Mouse (Mus musculus) liver (tissue): ENCODE results near the gene Teddm2.

Source experiments
- DNase-seq: peaks from one replicate; pipeline ENCODE4 v3.0.0-alpha.2; 2020; ENCODE audit warnings: mixed read lengths

Teddm2 gene

DNA sequence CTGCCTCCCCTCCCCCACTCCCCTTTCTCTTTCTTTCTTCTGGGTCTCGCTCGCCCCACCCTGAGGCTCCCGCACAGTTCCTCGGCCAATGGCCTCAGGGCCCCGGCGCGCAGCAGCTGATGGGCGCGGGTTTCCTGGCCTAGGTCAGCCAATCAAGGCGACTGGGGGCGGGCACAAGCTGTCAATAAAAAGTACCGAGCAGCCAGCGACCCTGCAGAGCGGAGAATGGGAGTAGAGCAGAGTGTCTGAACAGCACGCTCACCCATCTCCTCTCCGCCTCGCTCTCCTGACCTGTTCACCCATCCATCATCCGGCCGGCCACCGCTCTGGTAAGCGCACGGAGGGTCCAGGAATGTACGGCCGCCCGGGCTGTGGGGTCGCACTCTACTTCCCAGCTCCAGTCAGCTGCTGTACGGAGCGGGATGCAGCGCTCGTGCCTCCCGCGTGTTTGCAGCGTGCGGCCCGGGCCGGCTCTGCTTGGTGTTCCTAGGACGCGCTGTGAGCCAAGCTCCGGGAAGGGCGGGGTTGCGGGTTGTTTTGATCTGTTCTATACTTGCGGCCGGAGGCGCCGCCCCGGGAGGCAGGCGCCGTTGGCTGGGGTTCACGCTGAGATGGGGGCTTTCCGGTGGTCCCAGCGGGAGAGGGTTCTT is at the start of gene Teddm2, which contains the start of gene Glul:
Gene Teddm2 (minus strand): TSS at position 498 of the 650 bp plus-strand sequence.
Gene Glul (plus strand): TSS at position 214 of the 650 bp plus-strand sequence.
- peak; percentile 97 for DNase-seq

DNA sequence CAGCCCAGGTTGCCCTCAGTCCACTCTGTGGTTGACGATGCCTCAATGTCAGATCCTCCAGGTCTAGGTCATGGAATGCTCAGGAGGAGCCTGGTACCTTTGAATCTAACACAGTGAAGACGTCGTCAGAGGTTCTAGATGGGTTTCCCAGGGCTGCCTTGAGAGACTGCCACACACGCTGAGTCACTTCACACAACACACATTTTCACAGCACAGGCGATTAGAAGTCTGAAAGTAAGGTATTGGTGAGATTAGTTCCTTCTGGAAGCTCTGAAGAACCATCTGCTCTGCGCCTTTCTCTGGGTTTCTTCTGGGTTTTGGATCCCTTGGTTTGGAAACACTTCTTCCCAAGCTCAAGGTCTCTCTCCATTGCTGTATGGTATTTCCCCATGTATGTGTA is 47.8 kb upstream of the Teddm2 start:
- DNase-seq: no peak

DNA sequence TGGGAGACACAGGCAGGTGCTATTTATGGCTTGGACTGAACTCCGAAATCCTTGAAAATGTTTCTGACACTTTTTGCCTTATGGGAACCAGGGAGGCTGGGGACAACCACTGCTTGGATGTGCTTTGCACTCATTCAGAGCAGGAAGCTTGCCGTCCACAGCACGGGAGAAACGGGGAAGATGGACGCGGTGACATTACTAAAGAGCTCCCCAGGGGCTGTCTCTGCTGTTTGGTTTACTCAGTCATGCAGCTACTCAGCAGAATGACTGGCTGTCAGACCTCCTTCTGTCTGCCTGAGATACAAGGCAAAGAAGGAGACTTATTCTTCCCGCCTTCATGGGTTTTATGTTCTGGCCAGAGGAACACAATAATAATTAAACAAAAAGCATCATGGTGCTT is 46.9 kb upstream of the Teddm2 start:
- no peak for DNase-seq

DNA sequence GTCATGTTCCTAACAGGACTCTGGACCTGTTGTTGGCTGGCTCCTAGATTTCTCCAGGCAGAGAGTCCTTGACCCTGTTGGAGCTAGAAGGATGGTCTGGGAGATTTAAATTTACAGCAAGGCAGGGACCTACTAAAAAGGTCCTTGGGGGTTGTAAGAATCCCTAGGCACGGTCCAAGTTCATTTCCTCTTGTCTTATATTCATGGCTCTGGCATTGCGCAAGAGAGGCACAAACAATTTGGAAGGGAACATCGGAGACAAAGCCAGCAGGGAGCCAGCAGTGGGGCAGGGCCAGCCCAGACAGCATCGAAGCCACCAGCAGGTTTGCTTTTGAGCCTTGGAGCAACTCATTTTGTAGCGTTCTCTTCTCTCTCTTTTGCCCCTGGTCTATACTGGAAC is 45.2 kb upstream of the Teddm2 start:
- DNase-seq: no peak

DNA sequence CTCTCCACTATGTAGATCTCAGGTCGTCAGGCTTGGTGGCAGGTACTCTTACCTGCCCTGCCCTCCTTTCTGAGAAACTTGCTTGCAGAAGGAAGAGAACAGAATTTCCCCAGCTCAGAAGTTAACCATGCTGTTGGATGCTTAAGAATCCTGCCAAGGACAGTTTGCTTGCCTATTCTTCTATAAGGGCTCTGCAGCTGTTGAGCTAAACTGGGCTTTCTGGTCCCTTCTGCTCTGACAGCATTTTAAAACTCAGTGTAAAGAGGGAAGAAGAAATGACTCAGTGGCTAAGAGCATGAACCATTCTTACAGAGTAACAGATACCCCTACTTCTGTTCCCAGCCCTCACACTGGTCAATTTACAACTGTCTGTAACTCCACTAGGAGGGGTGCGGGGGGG is 41.0 kb upstream of the Teddm2 start:
- no peak for DNase-seq

DNA sequence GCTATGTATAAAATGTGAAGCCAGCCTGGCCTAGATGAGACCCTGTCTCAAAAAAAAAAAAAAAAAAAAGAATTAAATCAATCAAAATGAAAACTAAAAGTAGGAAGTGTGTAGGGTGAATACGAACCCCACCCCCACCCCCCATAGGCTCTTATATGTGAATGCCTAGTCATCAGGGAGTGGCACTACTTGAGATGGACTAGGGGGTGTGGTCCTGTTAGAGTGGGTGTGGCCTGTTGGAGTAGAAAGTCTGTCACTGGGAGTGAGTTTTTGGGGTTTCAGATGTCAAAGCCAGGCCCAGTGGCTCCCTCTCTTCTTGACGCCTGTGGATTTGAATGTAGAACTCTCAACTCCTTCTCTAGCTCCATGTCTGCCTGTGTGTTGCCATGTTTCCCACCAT is 37.0 kb upstream of the Teddm2 start:
- DNase-seq: peak; percentile 49

DNA sequence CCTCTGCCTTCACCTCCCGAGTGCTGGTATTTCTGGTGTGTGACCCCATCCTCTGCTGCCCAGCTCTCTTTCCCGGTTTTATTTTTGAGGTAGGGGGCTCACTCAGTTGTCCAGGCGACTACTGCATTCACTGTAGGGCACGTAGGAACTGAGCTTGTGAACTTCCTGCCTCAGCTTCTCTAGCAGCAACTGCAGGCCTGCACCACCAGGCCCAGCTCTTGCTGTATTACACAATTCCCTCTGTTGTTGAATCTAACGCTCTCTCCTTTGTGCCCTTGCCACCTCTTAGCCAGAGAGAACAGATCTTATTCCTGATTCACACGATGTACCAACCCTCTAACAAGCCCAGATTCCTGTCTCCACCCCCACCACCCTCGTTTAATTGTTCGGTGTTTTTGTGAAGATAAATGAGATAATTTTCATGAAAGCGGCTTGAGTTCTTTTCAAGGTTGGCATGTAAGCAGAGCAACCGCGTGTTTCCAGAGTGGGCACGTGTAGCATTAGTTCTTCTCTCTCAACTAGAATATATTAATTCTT is 35.9 kb upstream of the Teddm2 start:
- no peak for DNase-seq

DNA sequence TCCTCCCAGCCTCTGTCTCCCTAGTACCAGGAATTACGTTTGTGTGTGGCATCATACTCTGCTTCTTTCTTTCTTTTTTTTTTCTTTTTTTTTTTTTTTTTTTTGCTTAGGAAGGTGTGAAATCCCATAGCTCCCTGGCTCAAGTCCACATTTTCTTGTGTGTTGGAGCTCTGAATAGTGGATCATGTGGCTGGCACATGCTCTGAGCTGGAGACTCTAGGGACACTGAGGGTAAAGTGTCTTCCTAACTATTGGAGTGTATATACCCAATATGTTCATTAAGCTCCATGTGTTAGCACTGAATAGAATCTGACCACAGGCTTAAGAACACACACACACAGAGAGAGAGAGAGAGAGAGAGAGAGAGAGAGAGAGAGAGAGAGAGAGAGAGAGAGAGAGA is 33.7 kb upstream of the Teddm2 start:
- DNase-seq: no peak

DNA sequence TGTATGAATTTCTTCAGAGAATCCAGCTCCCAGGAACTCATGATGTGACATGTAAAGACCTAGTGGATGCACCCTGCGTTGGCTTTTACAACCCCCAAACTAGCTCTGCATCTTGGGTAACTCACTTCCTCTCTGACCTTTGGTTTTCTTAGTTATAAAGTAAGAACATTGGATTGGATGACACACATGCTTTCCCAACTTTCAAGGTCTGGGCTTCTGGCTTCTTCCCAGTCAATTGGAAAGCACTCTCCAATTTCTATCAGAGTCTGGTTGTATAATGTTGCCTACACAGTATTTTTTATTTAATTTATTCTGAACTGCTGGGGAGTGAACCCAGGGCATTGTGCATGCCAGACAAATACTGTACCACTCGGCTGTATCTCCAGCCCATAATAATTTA is 30.4 kb upstream of the Teddm2 start:
- DNase-seq: no peak

DNA sequence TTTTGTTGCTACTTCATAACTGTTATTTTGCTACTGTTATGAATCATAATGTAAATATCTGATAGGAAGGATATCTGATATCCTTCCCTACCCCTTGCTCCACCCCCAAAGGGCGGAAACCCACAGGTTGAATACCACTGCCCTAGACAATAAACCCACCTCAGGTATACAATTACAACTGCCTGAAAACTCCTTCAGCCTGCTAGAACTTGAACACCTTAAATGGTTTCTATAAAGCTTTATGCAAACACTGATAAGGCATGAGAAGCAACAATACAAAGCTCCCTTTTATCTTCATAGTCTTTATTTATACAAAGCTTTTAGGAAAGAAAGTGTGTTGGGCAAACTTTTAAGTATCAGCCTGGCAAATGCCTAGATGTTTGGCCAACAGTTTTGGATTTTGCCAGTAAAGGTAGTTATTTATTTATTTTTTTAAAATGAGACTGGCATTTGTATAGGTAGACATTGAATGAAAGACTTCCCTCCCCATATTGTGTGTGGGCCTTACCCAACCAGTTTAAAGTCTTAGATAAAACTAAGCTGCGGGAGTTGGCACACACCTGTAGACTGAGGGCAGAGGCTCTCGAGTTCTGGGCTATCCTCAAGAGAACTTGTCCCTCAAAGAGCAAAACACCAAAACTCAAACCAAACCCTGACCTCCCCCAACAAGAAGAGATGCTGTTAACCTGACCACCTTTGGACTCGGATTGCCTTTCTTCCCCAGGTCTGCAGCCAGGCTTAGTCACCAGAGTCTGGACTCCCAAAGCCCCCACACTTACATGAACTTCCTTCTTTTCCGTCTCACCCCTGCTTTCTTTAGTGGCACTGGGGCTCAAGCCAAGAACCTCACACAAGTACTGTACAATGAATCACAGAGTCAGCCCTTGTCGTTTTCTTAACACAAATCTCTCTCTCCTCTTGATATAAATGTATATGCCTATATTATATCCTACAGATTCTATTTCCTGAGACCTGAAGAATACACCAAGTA is 24.7 kb upstream of the Teddm2 start:
- no peak for DNase-seq

DNA sequence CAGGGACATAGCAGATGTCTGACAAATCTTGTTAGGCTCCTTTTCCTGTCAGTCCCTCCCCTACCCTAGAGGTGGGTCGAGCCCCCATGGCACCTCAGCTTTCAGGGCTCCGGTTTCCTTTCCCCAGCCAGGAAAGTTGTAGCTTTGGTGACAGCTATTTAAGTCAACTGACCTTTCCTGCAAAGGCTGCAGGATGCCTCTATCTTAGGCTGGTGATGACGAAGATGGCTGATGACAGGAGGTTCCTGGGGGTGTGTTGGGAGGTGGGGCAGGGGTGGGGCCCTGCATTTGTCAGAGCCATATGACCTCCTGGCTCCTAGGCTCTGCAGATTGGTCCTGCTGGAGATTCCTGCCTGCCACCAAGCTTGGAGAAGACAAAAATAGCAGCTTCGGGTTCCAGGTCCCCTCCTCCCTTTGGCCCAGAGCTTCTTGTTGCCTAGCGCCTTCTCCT is 22.6 kb upstream of the Teddm2 start:
- DNase-seq: no peak

DNA sequence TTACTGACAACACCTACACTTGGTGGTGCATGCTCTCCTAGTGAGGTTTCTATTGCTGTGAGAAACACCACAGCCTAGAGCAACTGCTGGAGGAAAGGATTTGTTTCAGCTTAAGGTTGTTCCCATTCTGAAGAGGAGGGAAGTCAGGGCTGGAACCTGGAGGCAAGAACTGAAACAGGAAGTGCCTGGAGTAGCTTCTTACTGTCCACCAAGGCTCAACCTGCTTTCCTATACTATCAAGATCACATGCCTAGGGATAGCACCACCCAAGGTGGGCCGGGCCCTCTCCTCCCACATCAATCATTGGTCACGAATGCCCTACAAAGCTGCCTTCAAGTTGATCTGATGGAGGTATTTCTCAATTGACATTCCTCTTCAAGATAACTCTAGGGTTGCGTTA is 21.6 kb upstream of the Teddm2 start:
- DNase-seq: no peak

DNA sequence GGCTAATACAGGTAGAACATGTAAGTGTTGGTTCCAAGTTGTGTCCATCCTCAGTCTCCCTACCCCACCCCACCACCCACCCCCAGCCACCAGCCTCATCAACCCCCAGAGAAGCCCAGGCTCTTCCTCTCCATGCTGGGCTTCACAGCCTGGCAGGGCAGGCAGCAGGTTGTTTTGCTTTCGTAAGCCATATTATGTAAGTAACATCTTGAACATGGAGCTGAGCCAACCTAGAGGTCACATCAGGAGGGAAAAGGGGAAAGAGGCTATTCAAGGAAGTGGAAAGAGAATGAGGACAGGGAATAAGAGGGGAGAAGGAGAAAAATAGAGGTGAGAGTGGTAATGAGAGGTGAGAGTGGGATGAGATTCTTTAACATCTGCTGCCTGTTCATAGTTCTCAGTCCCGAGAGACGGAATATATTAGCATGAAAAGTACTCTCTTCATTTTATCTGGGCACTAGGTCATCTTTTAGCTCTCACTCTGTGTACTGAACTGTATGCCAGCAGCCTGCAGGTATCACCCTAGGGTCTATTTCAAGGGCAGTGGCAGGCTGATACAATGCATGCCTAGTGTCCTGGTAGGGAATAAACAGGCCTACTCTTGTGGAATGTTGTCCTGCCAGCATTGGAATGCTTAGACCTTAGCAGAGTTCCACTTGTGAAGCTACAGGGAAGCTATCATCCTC is 18.6 kb upstream of the Teddm2 start:
- DNase-seq: no peak

DNA sequence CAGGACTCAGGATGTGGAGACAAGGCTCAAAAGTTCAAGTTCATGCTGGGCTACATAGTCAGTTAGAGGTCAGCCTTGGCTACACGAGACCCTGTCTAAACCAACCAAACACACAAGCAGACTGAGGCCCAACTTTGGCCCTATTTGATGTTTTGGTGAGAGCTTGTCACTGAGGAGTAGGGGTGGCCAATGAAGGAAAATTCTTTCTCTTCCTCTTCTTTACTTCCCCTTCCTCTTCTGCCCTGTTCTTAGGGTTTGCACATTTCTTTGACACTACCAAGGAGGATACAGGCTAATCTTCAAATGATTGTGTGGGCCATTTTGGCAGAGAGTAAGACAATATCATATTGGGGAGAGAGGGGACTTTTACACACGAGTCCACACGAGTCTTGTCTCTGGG is 13.8 kb upstream of the Teddm2 start:
- DNase-seq: no peak

DNA sequence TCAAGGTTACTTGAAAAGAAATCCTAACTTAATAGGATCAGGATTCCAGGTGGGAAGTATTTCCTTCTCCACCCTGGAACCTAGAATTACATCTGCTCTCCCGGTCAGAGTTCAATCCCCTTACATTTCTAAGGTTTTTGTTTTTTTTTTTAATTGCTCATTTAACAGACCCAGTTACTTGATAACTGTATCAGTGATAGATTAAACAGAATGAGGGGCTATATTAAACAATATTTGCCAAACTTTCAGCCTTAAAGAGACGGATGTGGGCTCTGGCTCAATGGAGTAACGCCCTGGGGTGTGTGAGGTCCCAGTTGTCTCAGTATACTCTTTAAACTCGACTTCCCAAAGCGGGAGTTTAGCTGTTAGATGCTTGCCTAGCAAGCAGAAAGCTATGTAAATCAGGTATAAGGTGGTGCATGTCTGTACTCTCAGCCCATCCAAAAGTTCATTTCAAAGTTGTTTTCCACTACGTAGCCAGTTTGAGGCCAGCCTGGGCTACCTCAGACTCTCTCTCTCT is 11.3 kb upstream of the Teddm2 start:
- no peak for DNase-seq

DNA sequence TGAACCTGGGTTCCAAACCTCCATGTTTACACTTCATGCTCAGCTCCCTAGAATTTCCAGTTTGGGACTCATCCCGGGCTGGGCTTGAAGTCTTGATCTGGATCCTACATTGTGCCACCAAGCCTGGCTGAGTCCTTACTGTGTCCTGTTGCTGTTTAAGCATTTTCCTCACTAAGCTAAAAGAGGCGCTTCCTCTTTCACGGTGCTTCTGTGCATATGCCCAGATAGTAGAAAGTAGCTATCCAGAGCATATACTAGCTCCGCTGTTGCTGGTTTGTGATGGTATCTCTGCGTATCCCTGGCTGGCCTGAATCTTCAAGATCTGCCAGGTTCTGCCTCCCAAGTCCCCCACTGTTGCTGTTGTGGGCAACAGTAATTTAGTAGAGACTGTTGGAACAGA is 10.4 kb upstream of the Teddm2 start:
- DNase-seq: no peak

DNA sequence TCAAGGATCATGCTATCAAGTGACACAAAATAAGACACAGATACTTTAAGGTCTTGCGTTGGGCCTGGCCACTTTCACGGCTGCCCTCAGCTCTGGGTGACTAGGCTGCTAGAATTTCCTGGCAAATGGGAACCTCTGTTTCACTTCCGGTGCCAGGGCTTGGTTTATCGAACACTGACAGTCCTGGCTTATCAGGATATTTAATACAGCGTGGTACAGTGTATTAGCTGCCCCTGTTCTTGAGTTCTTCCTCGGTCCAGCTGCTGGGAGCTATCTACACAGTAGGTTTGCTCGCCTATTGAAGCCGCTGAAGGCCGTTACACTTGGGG is 9.9 kb upstream of the Teddm2 start:
- no peak for DNase-seq

DNA sequence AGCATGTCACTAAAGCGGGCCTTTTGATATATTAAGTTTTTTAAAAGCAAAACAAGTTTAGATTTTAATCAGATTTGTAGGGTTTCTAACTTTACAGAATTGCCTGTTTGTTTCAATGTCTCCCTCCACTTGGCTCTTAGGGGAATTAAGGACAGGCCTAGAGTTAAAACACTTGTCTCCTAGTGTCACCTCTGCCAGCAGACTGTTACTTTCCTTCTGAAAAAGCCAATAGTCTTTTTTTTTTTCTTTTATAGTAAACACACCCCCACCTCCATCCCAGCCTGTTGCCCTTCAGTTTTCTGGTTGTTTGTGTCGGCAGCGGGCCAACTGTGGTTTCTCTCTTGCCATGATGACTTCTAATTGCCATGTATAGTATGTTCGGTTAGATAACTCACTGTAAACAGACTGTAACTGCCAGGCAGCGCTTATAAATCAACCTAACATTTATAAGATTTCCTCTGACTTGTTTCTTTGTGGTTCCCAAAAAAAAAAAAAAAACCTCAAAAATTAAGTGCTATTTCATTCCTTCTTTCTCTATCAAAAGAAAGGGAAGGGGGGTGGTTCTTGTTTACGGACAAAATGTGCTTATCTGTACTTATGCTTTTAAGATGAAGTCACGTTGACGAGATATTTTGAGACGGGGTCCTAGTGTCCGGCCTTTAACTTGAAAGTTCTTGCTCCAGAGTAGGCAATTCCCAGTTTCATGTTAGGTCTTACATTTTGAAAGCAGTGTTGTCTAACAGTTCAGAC is 9.4 kb upstream of the Teddm2 start:
- DNase-seq: no peak

DNA sequence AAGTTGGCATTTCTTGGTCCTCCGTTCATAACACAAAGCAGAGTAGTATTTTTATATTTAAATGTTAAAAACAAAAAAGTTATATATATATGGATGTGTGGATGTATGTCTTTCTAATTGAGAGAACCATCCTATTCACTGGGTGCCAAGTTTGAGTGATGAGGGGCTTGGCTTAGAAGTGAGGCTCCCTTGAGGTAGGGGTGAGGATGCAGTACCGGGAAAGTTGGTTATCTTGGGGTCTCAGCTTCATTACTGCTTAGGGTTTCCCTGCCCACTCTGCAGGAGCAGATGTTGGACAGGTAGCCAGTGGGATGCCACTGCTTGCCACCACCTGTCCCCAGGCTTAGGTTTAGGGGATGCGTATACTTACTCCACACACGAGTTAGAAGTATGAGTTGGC is 8.7 kb upstream of the Teddm2 start:
- DNase-seq: no peak

DNA sequence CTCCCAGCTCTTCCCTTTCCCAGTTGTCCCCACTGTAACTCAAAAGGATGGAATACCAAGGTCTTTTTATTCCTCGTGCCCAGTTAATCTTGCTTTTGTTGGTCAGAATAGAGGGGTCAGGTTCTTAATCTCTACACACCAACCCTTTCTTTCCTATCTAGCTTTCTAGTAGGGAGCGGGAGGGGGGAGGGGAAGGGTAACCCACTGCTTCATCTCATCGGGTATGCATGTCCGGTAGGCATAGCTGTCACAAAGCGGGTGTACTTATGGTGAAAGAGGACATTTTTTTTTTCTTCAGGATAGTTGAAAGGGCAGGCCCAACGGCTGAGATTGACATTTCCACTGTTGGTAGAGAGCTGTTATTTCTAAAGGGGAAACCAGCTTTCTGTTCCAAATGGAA is 8.2 kb upstream of the Teddm2 start:
- no peak for DNase-seq

DNA sequence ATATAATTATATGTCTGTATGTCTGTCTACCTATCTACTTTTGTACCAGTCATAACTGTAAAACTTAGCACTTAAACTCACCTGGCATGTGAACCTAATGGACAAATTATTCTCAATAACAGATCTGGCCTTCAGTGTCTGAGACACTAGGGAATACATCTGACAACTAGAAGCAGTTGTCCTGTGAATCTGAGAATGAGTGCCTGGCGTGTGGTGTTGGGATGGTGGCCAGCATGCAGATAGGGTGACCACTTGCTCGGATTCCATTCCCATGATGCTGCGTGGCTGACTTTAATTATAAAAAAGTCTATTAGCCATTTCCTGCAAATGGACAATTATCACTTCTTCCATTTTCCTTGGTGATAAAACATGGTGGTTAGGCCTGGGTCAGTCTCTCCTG is 5.9 kb upstream of the Teddm2 start:
- no peak for DNase-seq

DNA sequence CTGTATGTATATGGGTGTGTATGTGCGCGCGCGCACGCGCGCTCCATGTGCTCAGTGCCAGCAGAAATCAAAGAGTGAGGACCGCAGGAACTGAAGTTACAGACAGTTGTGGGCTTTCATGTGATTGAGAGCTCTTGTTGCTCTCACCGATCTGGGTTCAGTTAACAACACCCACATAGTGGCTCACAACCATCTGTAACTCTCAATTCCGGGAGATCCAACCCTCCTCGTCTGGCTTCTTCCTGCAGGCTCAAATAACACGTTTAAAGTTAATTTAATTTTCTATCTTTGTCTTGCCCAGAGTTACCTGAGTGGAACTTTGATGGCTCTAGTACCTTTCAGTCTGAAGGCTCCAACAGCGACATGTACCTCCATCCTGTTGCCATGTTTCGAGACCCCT is 4.2 kb upstream of the Teddm2 start:
- DNase-seq: no peak
